ENCODE assay signal across 10 mouse cellular contexts in the genomic region with DNA sequence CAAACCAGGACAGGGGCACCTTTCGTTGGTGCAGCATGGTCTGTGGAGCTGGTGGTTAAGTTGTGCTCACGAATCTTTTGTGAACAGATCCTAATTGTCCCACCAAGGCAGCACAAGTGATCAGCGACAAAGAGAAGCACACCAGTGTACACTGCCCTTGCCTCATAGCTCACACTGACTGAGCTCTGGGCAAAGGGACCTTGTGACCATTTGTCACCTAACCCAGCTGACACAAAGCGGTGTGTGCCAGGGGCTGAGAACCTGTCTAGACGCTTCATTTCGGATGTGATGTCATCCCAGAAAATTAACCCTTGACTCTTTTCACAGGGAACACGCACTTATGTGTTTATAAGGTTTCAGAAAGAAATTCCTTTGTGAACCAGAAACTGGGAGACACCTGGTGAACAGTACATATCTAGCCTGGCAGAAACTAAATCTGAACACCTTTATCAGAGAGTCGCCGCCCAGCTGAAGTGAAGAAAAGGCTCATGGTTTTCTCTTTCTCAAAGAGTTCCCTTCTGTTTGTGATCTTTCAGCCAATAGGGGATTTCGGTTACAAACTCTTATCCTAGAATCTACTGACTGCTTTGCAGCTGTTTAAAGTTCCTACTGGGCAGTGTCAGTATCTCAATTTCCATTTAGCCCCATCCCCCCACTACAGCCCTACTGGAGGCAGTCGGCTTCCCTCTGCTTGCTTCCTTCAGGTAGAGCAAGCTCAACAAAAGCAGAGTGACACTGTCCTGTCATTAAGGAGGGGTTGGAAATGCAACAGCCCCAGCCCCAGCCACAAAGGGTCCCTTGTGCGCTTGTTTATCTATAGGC.
A peak's percentile ranks its signal among the peaks of the same experiment; 100 is the strongest.
DNase-seq lines count a peak whose midpoint lies in the region; ATAC-seq and TF ChIP-seq lines count a peak whose summit lies in the region.
"Had no signal": no experiment of that assay in that cellular context is flagged by ENCODE, and none has a peak within 500 bp of the region (broad histone marks: within the 10 kb centered on the region; RNA-seq: fewer than 3 reads in every experiment).

No protein-coding gene starts in this region.

- 34% methylated on average over 12 of the region's 12 CpGs for WGBS in heart, embryonic 10.5 days
- 28% methylated on average over 12 of the region's 12 CpGs for WGBS in stomach, embryonic 14.5 days
- WGBS in stomach, postnatal 0 days: 33% methylated on average over 12 of the region's 12 CpGs
- WGBS in limb, embryonic 12.5 days: 44% methylated on average over 12 of the region's 12 CpGs

- peaks cover 4% of the 10 kb centered on the region; the same call in 1 of the 2 replicates for H3K9me3 ChIP-seq in heart, embryonic 10.5 days
- H3K9me3 ChIP-seq in stomach, embryonic 14.5 days (ENCODE audit: control insufficient read depth, low read depth, low read length): no peaks in the 10 kb centered on the region
- H3K9me3 ChIP-seq in stomach, postnatal 0 days (ENCODE audit: control insufficient read depth, low read length): no peaks in the 10 kb centered on the region
- H3K9me3 ChIP-seq in limb, embryonic 12.5 days: peaks cover 4% of the 10 kb centered on the region; the same call in 1 of the 2 replicates

- TF ChIP-seq CTCF in stomach, postnatal 0 days (IDR thresholded peaks at IDR 0.05; ENCODE audit: low read depth): no peak

- peak; percentile 46; the same call in 1 of the 2 replicates for ATAC-seq in stomach, embryonic 14.5 days (ENCODE audit: insufficient number of reproducible peaks, insufficient read depth, low FRiP score, low read depth)
- no peak for ATAC-seq in stomach, postnatal 0 days (ENCODE audit: low FRiP score, low TSS enrichment)
- no peak for ATAC-seq in limb, embryonic 12.5 days (ENCODE audit: insufficient number of reproducible peaks, insufficient read depth, low FRiP score, low TSS enrichment, low read depth)

- TF ChIP-seq EP300 in stomach, postnatal 0 days (optimal IDR thresholded peaks at IDR 0.05): no peak

- intact Hi-C loops in left cerebral cortex, postnatal 4 days (cut with DNase I): no loop called here

- no peak for DNase-seq in heart, embryonic 10.5 days (ENCODE audit: low spot score)
- DNase-seq in heart, postnatal 4 days: no peak
- DNase-seq in stomach, postnatal 0 days (ENCODE audit: low spot score): no peak
- DNase-seq in yolk sac, embryonic 10.5 days (ENCODE audit: low spot score): peak; percentile 14
- DNase-seq in ovary, postnatal 10 days (ENCODE audit: low spot score): no peak
- no peak for DNase-seq in left cerebral cortex, postnatal 4 days
- DNase-seq: thymus, adult 18-20 months had no signal

- H3K4me1 ChIP-seq in heart, embryonic 10.5 days: peaks cover 10% of the 10 kb centered on the region
- H3K4me1 ChIP-seq in stomach, embryonic 14.5 days (ENCODE audit: control insufficient read depth, insufficient read depth, low read length): peaks cover 4% of the 10 kb centered on the region; the same call in 1 of the 2 replicates
- no peaks in the 10 kb centered on the region for H3K4me1 ChIP-seq in stomach, postnatal 0 days (replicated peaks; ENCODE audit: control insufficient read depth, insufficient read depth)
- peaks cover 24% of the 10 kb centered on the region for H3K4me1 ChIP-seq in limb, embryonic 12.5 days (replicated peaks)

- 0 out of 2 replicates have a peak, but pooled peaks cover 2% of the 10 kb centered on the region for H3K36me3 ChIP-seq in heart, embryonic 10.5 days
- no peaks in the 10 kb centered on the region for H3K36me3 ChIP-seq in stomach, embryonic 14.5 days (ENCODE audit: control insufficient read depth, insufficient read depth, low read length)
- H3K36me3 ChIP-seq in stomach, postnatal 0 days (ENCODE audit: control insufficient read depth, insufficient read depth, low read length): no peaks in the 10 kb centered on the region
- H3K36me3 ChIP-seq in limb, embryonic 12.5 days: no peaks in the 10 kb centered on the region
- H3K36me3 ChIP-seq: limb, embryonic 15.5 days had no signal

- peak overlapping the region; percentile 13 for H3K4me2 ChIP-seq in stomach, embryonic 14.5 days (replicated peaks; ENCODE audit: low read depth, low read length)
- H3K4me2 ChIP-seq in stomach, postnatal 0 days (replicated peaks; ENCODE audit: low read depth): no peak overlapping the region
- H3K4me2 ChIP-seq in limb, embryonic 12.5 days: peak overlapping the region; percentile 31
- H3K4me2 ChIP-seq: limb, embryonic 15.5 days had no signal

- peak overlapping the region; percentile 37 for H3K4me3 ChIP-seq in heart, embryonic 10.5 days
- no peak overlapping the region for H3K4me3 ChIP-seq in stomach, embryonic 14.5 days (ENCODE audit: low read depth, low read length)
- no peak overlapping the region for H3K4me3 ChIP-seq in stomach, postnatal 0 days (ENCODE audit: low read depth, low read length)
- H3K4me3 ChIP-seq in limb, embryonic 12.5 days (replicated peaks): no peak overlapping the region
- H3K4me3 ChIP-seq: limb, embryonic 15.5 days had no signal

- H3K9ac ChIP-seq in stomach, embryonic 14.5 days (replicated peaks; ENCODE audit: low read depth, low read length): no peak overlapping the region
- H3K9ac ChIP-seq in stomach, postnatal 0 days (ENCODE audit: low read length): no peak overlapping the region
- no peak overlapping the region for H3K9ac ChIP-seq in limb, embryonic 12.5 days (replicated peaks)
- H3K9ac ChIP-seq: limb, embryonic 15.5 days had no signal

- H3K27me3 ChIP-seq in heart, embryonic 10.5 days (ENCODE audit: insufficient read depth, poor library complexity, severe bottlenecking): no peaks in the 10 kb centered on the region
- no peaks in the 10 kb centered on the region for H3K27me3 ChIP-seq in stomach, embryonic 14.5 days (ENCODE audit: control insufficient read depth, insufficient read depth, low read length)
- no peaks in the 10 kb centered on the region for H3K27me3 ChIP-seq in stomach, postnatal 0 days (ENCODE audit: control insufficient read depth, insufficient read depth, low read length)
- no peaks in the 10 kb centered on the region for H3K27me3 ChIP-seq in limb, embryonic 12.5 days
- H3K27me3 ChIP-seq: limb, embryonic 15.5 days had no signal

- peak overlapping the region; percentile 29; the same call in 1 of the 2 replicates for H3K27ac ChIP-seq in heart, embryonic 10.5 days
- no peak overlapping the region for H3K27ac ChIP-seq in stomach, embryonic 14.5 days (ENCODE audit: low read length)
- no peak overlapping the region for H3K27ac ChIP-seq in stomach, postnatal 0 days (replicated peaks)
- no peak overlapping the region for H3K27ac ChIP-seq in limb, embryonic 12.5 days
- H3K27ac ChIP-seq: limb, embryonic 15.5 days had no signal
